Mouse (Mus musculus) CD8-positive naive resting alpha-beta T cell, adult 2 months (primary cell): ENCODE data around the gene Wipf2.
A peak's percentile ranks its signal among the peaks of the same experiment; 100 is the strongest.
"Not testable (repeated sequence)": the region's sequence is repeated elsewhere in the genome, so short reads cannot be mapped to it uniquely, and the experiment has no call there.

Experiments
- DNase-seq, 2 experiments: peaks; one replicate each; pipeline ENCODE4 v3.0.0; 2022; ENCODE audit warnings: low read depth in 2 of 2, low spot score in 2 of 2

Gene Wipf2

DNA sequence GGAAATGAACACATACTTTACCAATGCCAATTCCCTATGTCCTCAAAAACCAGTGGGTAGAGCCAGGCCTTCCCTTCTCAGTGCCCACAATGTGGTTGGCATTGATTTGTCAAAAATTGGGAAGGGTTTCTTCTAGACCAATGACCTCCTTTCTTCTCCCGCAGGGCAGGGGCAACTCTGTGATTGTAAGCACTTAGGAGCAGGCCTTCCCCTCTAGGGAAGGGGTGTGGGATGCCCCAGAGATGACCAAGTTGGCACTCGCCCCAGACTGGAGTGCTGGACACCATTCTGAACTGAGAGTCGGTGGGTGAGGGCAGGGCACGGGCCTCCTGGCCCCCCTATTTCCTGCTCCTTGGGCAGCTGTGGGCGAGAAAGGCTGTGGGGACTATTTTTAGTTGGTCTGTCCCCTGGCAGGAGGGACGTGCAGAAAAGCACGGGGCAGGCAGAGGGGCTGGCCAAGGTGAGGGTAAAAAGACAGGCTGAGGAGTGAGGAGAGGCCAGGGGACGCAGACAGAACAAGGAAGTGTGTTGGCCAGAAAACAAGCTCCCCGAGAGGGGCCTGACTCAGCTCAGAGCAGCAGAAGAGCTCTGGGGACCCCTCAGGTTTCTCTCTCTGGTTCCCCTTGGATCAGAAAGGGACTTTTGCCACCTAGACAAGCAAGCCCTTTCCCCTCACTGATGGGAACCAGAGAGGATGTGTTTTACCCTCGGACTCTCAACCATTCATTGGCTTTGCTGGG, 67.5 kb downstream of the Wipf2 start:
- DNase-seq, result no peak

DNA sequence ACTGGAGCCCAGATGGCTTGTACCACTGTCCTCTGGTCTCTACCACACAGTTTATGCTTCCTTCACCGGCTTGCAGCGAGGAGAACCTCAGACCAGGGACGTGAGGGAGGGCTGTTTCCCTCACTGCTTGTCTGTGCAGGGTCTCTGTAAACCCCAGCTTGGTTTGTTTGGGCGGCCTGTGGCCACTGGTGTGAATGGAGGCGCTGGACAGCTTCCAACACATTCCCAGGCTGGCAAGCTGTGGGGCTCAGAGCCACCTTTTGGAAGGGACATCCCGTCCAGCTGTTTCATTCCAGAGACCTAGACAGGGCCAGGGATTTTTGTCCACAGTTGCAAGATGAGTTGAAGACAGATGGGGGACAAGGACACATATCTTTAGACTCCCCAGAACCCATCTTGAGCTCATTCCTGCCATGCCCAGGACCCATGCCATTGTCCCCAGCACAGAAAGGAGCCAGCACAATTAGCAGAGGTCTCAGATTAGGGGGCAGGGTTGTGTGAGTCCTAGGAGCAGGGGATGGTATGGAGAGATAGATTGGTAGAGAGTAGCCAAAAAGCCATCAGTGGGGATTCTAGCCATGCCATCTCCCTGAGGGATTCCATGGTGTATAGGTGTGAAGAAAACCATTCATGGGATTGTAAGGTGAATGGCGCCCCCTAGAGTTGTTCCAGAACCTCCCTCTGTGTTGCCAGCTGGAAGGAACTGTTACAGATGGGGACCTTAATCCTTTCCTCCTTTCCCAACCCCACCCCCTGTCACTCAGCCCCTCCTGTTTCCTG, 68.3 kb downstream of the Wipf2 start:
- DNase-seq, result no peak

DNA sequence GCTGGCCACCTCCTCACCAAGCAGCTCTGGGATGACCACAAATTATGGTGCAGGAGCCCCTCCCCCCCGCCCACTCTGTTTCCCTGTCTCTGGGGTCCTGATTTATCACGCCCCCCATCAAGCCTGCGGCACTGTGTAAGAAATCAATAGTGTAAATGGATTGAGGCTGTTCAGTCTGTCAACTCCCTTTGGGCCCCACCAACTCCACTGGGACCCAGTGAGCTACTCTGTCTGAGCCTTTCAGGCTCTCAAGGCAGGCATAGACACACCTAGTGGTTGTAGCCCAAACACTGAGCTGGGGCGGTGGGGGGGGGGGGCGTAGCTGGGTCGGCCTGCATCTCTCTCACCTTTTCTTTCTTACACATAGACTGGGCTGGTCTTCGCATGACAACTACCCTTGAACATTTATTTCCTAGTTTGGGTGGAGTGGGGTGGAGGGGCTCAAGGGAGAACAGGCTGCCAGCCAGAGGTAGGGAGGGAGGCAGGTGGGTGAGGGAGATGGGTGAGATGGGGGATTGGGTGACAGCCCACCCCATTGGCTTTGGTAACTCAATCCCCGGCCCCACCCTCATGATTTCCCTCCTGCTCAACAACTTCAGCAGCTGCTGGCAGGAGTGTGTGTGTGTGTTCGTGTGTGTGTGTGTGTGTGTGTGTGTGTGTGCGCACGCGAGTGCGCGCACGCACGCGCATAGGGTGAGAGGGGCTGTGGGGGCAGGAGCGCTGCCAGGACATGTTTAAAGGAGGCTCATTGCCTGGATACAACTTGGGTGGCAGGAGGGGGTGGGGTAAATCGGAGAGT, 69.1 kb downstream of the Wipf2 start:
- DNase-seq, result no peak

GRCm38 (mm10) chr11:98933151-98933550, 69.7 kb downstream of the Wipf2 start:
- peak; percentile 34 to 44 for DNase-seq

- DNase-seq, result not testable (repeated sequence)
Measured at GRCm38 (mm10) chr11:98933847-98934246, 70.4 kb downstream of the Wipf2 start.

DNA sequence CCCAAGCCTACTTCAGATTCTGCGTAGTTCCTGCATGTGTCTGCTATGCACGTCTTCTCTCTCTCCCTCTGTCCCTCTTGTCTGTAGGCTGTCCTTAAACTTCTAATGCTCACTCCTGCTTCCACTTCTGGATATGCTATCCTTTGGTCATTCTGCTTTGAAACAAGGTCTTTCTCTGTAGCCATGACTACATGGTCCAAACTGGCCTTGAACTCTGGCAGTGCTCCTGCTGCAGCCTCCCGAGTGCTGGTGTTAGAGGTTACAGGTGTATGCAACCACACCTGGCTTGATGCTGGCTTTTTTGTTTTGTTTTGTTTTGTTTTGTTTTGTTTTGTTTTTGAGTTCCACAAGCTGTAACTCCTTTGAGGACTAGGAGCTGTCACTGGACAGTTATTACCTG, 70.9 kb downstream of the Wipf2 start:
- DNase-seq, result no peak

- no peak for DNase-seq
Measured at GRCm38 (mm10) chr11:98935123-98935522, 71.7 kb downstream of the Wipf2 start.

GRCm38 (mm10) chr11:98936170-98936569, 72.7 kb downstream of the Wipf2 start:
- DNase-seq, result no peak

DNA sequence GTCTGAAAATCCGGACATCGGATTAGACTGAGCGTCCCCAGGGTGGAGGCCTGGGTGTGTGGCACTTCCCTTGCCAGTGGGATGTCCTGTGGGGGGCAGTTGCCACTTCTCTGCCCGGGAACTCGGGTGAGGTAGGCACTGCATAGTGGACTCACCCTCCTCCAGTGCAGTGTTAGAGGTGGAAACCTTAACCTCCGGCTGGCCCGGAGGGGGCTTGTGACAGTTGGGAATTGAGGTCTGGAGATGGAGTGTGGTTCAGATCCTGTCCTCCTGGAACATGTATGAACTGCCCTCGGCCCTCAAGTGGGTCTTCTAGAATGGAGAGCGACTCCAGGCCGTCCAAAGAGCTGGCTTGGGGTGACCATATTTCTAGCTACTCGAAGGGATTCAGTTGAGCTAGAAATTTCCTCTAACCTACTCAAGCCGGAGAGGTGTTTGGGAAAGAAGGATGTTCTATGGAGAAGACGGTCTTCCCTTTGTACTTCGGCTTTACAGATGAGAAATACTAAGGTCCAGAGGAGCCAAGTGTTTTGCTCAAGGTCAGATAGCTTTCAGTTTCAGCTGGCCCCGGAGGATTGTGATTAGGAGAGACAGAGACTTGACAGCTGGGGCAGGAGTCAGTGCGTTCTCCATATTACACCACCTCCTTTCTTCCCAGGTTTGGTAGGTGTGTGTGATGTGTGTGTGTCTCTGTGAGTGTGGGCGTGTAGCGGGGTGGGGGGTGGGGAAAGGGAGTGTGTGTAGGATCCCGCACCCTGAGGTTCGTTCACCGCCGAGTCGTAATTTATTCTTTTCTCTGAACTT, 73.4 kb downstream of the Wipf2 start:
- DNase-seq, result no peak

GRCm38 (mm10) chr11:98937410-98937913, 74.0 kb downstream of the Wipf2 start:
- peak; percentile 74 to 79 for DNase-seq

- DNase-seq, result peak; percentile 45 to 51
Measured at GRCm38 (mm10) chr11:98937914-98938694, 74.7 kb downstream of the Wipf2 start.

GRCm38 (mm10) chr11:98938701-98939083, 75.3 kb downstream of the Wipf2 start:
- DNase-seq, result no peak

- peak; percentile 62 to 64 for DNase-seq
Measured at GRCm38 (mm10) chr11:98939084-98939952, 75.9 kb downstream of the Wipf2 start.

DNA sequence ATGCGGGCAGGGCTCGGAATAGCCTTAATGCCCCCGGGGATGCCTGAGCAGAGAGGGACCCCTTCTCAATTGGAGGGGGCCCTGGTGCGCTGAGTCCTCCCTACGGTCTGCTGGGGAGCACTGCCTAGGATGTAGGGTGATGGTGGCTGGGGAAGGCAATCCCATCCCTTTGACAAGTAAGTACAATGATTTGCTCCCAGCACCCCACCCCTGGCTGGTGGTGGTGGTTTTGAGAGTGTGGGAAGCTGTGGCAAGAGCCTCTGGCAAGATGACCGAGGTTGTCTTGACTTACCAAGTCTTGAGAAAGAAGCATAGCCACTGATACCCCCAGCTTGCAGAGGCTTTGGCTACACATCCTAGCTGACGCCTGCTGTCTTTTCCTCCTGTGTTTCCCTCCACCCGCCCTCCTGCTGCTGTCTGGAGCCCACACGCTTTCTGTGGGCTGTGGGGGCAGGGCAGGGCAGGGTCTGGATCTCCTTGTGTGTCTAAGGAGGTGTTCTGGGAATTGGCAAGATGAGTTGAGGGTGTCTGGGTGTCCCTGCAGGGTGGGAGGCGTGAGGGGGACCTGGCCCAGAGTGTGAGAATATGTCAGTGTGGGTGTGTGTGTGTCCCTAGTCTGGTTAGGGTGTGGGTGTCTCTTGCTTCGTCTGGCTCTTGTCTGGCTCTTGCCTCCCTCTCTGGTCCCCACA, 76.7 kb downstream of the Wipf2 start:
- DNase-seq, result no peak

DNA sequence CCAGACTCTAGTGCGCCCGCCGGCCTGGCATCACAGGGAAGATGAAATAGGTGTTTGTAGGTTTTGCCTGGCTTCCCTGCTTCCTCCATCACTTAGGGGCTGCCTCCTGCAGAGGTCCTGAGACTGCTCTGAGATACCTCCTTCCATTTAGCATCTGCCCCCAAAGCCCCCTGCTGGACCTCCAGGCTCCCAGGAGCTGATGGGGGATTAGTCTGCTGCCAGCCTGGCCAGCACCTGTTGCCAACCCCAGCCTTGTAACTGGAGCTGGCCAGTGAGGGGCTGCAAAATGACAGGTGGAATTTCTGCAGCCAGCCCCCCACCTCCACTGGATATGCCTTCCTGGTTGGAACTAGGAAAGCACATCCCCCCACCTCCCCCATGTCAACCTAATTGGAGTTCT, 77.3 kb downstream of the Wipf2 start:
- DNase-seq, result no peak

- no peak for DNase-seq
Measured at GRCm38 (mm10) chr11:98941341-98941825, 77.9 kb downstream of the Wipf2 start.

DNA sequence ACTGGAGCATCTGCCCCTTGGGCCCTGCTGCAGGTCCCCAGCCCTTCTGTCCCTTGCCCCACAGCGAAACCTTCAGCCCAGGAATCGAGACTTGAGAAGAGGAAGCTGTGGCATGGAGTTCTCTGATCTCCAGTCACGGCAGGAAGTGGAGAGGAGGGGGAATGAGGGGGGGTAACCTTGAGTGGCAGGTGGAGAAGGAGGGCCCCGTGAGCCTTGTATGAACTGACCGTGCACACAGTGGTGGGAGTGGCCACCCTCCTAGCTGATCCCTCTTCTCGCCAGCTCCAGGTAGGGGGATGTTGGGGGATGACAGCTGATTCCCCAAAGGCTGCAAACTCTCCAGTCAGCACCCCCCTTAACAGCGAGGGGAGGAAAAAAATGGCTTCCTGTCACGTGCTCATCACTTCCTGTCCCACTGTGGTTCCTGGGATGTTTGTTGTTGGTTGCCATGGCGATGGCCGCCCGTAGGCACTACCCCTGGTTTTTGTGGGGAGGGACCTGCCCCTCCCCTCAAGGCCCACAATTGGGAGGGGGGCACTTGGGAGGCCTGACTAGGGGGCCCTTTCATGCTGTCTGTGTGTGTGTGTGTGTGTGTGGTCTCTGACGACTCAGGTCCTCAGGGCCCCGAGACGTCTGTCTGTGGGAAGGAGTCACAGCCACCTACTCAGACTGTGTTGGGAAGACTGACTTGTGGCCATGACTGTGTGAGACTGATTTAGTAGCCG, 78.5 kb downstream of the Wipf2 start:
- peak; percentile 96 for DNase-seq

DNA sequence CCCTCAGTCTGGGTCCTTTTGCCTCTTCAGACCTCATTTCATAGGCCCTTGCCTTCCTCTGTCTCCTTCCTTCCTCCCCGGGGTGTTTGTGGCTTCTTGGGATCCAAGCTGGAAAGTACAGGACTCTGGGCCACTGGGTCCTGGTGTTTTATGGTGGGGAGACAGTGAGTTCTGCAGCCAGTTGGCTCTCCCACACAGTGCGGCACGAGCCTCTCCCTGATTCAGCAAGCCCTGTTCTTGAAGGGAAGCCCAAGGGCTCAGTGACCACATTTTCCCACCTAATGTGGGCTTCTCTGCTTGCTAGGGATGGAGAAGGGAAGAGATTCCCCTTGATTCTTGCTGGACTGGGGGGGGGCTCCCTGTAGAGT, 79.1 kb downstream of the Wipf2 start:
- no peak for DNase-seq
